Mouse (Mus musculus): Measurements from ENCODE around the gene Gm49325.

GRCm38 (mm10) chr10:77636234-77636922, 30.4 kb downstream of the Gm49325 start:
- TF ChIP-seq CTCF (IDR thresholded peaks at IDR 0.05; ENCODE audit: borderline replicate concordance, control insufficient read depth, extremely low read depth, insufficient read depth, low read length, poor library complexity) (no peak), POLR2A (IDR thresholded peaks at IDR 0.05; ENCODE audit: control insufficient read depth, extremely low read depth, insufficient read depth, low read length, poor library complexity) (no peak)

All from thymus, adult 2 months (tissue).